Mouse (Mus musculus): ENCODE measurements at regions not wholly inside any gene's neighbourhood (a gene's known extent, or its start where the extent isn't known, plus 50 kb on each side); places are given as distances from the start of the nearest gene placed in this dataset.

- in situ Hi-C loops (cut with MboI, MseI) = no loop called here
These were observed 207.8 kb upstream of the Gm11042 start for GRCm38 (mm10) chr12:74523988-74524387.

DNA sequence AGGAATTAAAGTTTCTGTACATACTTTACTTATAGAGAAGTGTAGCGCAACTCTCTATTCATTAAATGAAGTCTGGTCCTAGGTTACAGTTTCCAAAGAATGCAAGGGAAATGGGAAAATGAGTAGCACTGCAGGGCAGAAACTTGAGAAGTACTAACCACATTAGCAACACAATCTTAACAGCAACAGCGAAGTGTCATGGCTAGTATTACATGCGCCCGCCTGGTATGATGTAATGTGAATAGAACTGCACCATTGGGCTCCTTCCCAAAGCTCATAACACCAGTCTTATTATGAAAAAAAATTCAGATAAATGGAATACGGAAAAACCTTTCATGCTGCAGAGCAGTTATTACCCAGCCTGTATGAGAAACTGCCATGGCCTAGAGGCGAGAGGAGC lies 201.8 kb upstream of the Gm11042 start:
- in situ Hi-C loops (cut with MboI, MseI) = no loop called here

GRCm38 (mm10) chr12:74516527-74516926 lies 200.3 kb upstream of the Gm11042 start:
- in situ Hi-C loops (cut with MboI, MseI) = no loop called here

- in situ Hi-C loops (cut with MboI, MseI) = no loop called here
These were observed 186.6 kb upstream of the Gm11042 start for GRCm38 (mm10) chr12:74502791-74503190.

DNA sequence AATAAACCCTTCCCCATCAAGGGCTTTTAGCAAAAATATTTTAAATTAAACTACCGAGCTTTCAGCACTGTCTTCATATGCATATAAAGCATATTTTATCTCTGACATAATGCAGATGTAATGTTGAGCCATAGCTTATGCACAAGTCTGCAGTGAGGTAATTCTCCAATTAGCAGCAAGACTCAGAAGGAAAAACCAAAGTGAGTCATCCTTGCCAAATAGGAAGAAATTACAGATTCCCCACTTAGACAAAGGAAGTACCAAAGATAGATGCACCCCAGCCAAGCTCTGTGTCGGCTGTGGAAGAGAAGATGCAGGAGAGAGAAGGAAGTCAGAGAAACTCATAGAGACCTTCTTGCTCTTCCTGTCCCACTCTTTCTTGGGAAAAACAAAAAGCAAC lies 161.4 kb upstream of the Gm11042 start:
- in situ Hi-C loops (cut with MboI, MseI) = loop anchor here (25.0 kb wide), 1 partner anchor 1835 kb away; the partner anchor contains the start of gene Akap5

DNA sequence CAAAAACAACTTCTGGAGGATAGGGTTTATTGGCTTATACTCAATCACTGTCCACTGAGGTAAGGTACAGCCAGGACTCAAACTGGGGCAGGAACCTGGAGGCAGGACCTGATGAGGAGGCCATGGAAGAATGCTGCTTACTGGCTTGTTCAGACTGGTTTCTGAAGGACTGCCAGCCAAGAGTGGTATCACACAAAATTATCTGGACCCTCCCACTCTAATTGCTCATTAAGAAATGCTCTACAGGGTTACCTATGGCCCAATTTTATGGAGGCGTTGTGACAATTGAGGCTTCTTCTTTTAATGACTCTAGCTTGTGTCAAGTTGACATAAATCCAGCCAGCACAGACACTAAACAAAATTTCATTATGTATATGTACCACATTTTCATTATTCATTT lies 158.5 kb upstream of the Gm11042 start:
- in situ Hi-C loops (cut with MboI, MseI) = loop anchor here (25.0 kb wide), 1 partner anchor 1838 kb away; the partner anchor contains the start of gene Akap5

DNA sequence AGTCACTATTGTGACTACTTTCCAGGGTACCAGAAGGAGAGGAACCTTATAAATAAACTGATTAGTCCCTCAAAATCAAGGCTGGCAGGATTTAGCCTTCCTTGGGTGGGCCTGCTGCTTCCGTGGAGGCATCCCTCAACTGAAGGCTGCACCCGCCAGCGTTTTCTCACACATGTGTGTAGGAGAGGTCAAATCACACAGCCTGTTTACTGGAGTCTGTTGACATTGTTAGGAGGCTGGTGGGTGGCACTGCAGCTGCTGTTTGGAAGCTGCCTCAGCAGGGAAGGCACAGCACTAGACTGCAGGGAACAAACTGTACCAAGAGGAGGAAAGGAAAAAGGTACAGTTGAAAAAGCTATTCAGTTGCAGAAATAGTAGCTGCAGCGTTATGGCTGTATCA lies 142.3 kb upstream of the Gm11042 start:
- in situ Hi-C loops (cut with MboI, MseI) = no loop called here

DNA sequence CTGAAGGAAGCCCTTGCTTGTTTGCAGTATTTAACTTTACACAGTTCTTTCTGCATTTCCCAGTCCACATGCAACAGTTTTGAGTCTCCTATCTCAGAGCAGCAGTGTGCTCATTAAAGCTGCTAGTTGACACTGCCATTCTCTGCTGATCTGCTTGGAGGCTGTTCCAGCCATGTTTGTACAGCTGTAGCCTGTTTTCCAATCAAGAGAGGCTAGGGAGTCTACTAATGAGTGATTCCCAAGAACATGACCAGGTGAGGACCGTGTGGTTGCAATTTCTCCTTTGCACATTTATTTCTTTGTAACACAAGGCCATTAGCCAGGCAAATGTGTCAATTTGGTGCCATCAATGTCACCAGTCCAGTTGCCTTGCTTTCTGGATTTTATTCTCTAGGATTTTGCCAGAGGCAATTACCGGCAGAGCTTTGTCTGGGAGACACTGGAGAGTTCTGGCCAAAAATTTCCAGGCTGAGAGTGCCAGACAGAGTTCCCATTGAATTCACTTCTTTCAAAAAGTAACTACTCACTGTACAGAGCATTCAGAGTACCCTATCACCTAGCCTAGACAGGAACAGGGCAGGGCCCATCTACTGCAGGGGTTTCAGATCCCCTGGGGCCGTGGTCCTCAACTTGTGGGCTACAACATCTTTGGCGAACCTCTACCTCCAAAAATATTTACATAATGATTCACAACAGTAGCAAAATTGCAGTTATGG lies 136.3 kb upstream of the Gm11042 start:
- in situ Hi-C loops (cut with MboI, MseI) = no loop called here

GRCm38 (mm10) chr12:74448248-74448647 lies 132.1 kb upstream of the Gm11042 start:
- in situ Hi-C loops (cut with MboI, MseI) = no loop called here

GRCm38 (mm10) chr12:74434874-74435273 lies 118.7 kb upstream of the Gm11042 start:
- in situ Hi-C loops (cut with MboI, MseI) = no loop called here

DNA sequence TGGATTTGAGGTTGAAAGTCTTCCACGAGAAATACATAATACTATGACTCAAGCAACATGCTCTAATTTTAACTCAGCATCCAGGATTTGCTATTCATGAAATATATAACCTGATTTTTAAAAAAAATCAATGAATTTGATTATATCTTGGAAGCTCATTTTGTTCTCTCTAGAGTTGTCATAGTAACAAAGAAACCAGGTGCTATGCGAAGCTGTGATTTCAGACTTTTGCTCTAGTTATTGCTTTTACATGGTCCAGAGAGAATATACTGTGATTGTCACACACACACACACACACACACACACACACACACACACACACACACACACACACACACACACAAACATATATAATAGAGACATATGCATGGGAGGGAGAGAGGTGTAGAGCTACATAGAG lies 98.5 kb upstream of the Gm11042 start:
- in situ Hi-C loops (cut with MboI, MseI) = no loop called here

DNA sequence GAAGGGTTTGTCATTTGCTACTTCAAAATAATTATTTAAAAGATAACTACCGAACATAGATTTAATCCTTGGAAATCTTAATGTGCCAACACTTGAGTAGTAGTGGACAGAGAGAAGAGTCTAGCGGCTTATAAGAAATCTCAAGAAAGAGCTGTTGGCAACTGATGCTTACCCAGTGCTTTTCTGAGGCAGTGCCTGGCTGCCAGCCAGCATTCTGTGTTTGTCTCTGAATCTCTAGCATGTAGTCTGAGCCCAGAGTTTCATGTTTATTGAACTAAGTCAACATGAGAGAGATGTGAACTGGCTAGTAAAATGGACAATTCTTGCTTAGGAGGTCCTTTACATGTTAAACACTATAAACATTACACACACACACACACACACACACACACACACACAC lies 94.3 kb upstream of the Gm11042 start:
- in situ Hi-C loops (cut with MboI, MseI) = no loop called here

DNA sequence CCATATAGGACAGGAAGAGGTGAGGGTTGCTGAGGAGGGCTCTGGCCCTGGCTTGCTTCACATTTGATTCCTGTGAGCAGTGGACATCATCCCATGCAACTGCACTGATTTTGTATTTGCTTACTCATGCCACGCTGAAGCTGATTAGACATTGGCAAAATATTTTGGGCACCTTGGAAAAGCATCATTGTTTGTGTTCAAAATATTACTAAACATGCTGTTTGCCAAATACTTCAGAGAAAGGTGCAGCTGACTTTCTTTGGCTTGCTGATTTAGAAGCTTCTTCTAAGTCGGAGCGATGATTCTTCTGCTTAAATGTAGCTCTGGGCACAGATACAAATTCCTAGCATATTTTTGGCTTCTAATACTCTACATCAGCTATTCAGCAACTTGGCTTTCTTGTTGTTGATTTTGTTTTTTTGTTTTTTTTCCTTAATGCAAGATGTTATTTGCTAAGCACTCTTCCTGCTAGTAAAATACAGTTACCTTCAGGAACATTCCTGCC lies 91.4 kb upstream of the Gm11042 start:
- in situ Hi-C loops (cut with MboI, MseI) = no loop called here

DNA sequence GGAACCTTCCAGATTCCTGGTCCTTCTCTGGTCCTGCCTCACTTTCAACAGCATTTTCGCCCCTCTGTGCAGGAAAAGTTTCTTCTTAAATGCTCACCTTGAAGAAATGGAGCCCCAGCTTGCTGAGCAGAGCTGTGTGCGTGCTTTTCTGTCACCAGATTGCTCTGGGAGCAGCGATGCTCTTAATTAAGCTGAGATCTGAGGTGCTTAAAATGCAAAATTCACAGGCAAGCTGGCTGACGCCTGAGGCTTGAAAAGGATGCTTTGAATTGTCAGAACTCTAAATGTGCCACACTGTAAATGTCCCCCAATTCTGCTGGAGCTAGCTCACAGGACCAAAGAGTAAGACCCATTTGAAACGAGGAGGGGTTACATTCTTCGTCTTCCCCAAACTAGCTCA lies 73.6 kb upstream of the Gm11042 start:
- in situ Hi-C loops (cut with MboI, MseI) = no loop called here
